Mouse (Mus musculus) embryonic facial prominence, embryonic 11.5 days (tissue): ENCODE measurements around the gene Gsk3a. TPM values are rescaled to one million over a fixed set of nuclear protein-coding genes. Genes with fewer than 3 reads are reported as not detected.
"Not testable (repeated sequence)": the region's sequence is repeated elsewhere in the genome, so short reads cannot be mapped to it uniquely, and the experiment has no call there.

Experiments used
- ATAC-seq: fragments of 200-750 bp; cut with Nextera tagmentation; replicated peaks from 2 replicates; pipeline ENCODE4 v1.8.0; 2017; ENCODE audit warnings: low read depth; ENCODE audit not compliant: insufficient number of reproducible peaks, low FRiP score, low TSS enrichment
- DNase-seq: peaks from one replicate; pipeline ENCODE4 v3.0.0-alpha.2; 2015; ENCODE audit warnings: low spot score
- H3K27ac ChIP-seq: fragments of 300-500 bp; sonication (generic); replicated peaks from 2 replicates; pipeline ENCODE4 v1.5.1; 2014; ENCODE audit warnings: mild to moderate bottlenecking, low read depth, low read length, control low read depth
- H3K27me3 ChIP-seq: fragments of 300-500 bp; sonication (generic); 2 replicates; pipeline ENCODE4 v1.6.1; 2014; ENCODE audit warnings: mild to moderate bottlenecking, low read length, moderate library complexity, mixed read lengths; ENCODE audit not compliant: control insufficient read depth, insufficient read depth
- H3K36me3 ChIP-seq: fragments of 300-500 bp; sonication (generic); replicated peaks from 2 replicates; pipeline ENCODE4 v1.6.1; 2014; ENCODE audit warnings: low read depth, mild to moderate bottlenecking, low read length, moderate library complexity, mixed read lengths; ENCODE audit not compliant: control insufficient read depth, insufficient read depth
- H3K4me1 ChIP-seq: fragments of 300-500 bp; sonication (generic); 2 replicates; pipeline ENCODE4 v1.6.1; 2014; ENCODE audit warnings: low read length, mixed read lengths; ENCODE audit not compliant: control insufficient read depth, insufficient read depth
- H3K4me2 ChIP-seq: fragments of 300-500 bp; sonication (generic); 2 replicates; pipeline ENCODE4 v1.6.1; 2014; ENCODE audit warnings: low read depth, mild to moderate bottlenecking, control low read depth, low read length, moderate library complexity
- H3K4me3 ChIP-seq: fragments of 300-500 bp; sonication (generic); 2 replicates; pipeline ENCODE4 v1.5.1; 2014; ENCODE audit warnings: low read depth, low read length, control low read depth
- H3K9ac ChIP-seq: fragments of 300-500 bp; sonication (generic); replicated peaks from 2 replicates; pipeline ENCODE4 v1.6.1; 2014; ENCODE audit warnings: mild to moderate bottlenecking, control low read depth, low read length
- H3K9me3 ChIP-seq: fragments of 300-500 bp; sonication (generic); replicated peaks from 2 replicates; pipeline ENCODE4 v1.6.1; 2016; ENCODE audit warnings: mild to moderate bottlenecking, low read length, inconsistent platforms, mixed read lengths; ENCODE audit not compliant: control insufficient read depth
- WGBS: fragments of 180-500 bp; shearing (Covaris S2); extraction: QIAGEN DNeasy Blood & Tissue Kit; methylation state at CpG from one replicate; pipeline ENCODE4 v1.1.7; 2014; 5-methylcytosine and 5-hydroxymethylcytosine counted together
- polyA plus RNA-seq: library from polyadenylated mRNA; unstranded; fragments of >200 nt; fragmentation: Nextera tagmentation; extraction: Ambion mirVana; gene quantifications from 2 replicates; pipeline ENCODE4 v1.2.1, GENCODE M21; 2014

Gsk3a gene
- polyA plus RNA-seq, 1 experiment from 2014 or later, result 12.6 TPM

- DNase-seq (no peak), ATAC-seq (no peak)
- H3K4me2 ChIP-seq, result no peak overlapping the region
- H3K27me3 ChIP-seq, result no peaks in the 10 kb centered on the region
- H3K9ac ChIP-seq, result no peak overlapping the region
- H3K4me3 ChIP-seq, result no peak overlapping the region; the same call in 1 of the 2 replicates
- WGBS, result 84% methylated on average over 8 of the region's 8 CpGs
- no peak overlapping the region for H3K27ac ChIP-seq
- no peaks in the 10 kb centered on the region for H3K9me3 ChIP-seq
- H3K36me3 ChIP-seq, result no peaks in the 10 kb centered on the region
- peaks cover 5% of the 10 kb centered on the region; the same call in 1 of the 2 replicates for H3K4me1 ChIP-seq
Observed at GRCm38 (mm10) chr7:25266180-25266962, 28.7 kb upstream of the Gsk3a start.

GRCm38 (mm10) chr7:25265743-25266142 lies 28.1 kb upstream of the Gsk3a start:
- not testable (repeated sequence) for H3K9ac ChIP-seq, H3K27me3 ChIP-seq, H3K36me3 ChIP-seq, H3K4me2 ChIP-seq, H3K9me3 ChIP-seq, DNase-seq, H3K27ac ChIP-seq, ATAC-seq, H3K4me3 ChIP-seq, H3K4me1 ChIP-seq
- WGBS, result 91% methylated on average over 5 of the region's 5 CpGs

- no peak overlapping the region for H3K27ac ChIP-seq
- WGBS, result 22% methylated on average over 17 of the region's 17 CpGs
- no peak overlapping the region for H3K4me2 ChIP-seq
- no peaks in the 10 kb centered on the region for H3K9me3 ChIP-seq
- peaks cover 4% of the 10 kb centered on the region; the same call in 1 of the 2 replicates for H3K4me1 ChIP-seq
- H3K27me3 ChIP-seq, result no peaks in the 10 kb centered on the region
- no peak overlapping the region for H3K9ac ChIP-seq
- DNase-seq, result no peak
- H3K4me3 ChIP-seq, result no peak overlapping the region
- no peak for ATAC-seq
- no peaks in the 10 kb centered on the region for H3K36me3 ChIP-seq
Observed at GRCm38 (mm10) chr7:25263968-25264870, 26.6 kb upstream of the Gsk3a start.

DNA sequence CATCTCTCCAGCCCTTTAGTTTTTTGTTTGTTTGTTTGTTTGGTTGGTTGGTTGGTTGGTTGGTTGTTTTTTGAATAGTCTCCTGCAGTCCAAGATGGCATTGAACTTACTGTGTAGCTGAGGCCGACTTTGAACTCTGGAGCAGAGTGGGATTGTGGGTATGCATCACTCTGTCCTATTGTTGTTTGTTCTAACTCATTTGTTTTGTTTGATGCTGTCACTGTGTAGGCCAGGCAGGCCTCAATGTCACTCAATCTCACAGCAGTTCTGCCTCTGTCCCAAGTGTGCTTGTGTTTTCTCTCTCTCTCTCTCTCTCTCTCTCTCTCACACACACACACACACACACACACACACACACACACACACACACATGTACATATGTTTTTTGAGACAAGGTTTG lies 24.2 kb upstream of the Gsk3a start:
- H3K4me3 ChIP-seq, result no peak overlapping the region
- H3K4me1 ChIP-seq, result no peaks in the 10 kb centered on the region
- DNase-seq (no peak), ATAC-seq (no peak)
- H3K9me3 ChIP-seq, result no peaks in the 10 kb centered on the region
- no peaks in the 10 kb centered on the region for H3K36me3 ChIP-seq
- H3K4me2 ChIP-seq, result no peak overlapping the region
- no peak overlapping the region for H3K27ac ChIP-seq
- H3K27me3 ChIP-seq, result no peaks in the 10 kb centered on the region
- no peak overlapping the region for H3K9ac ChIP-seq
- WGBS, result 73% methylated on average over 1 of the region's 1 CpGs

DNA sequence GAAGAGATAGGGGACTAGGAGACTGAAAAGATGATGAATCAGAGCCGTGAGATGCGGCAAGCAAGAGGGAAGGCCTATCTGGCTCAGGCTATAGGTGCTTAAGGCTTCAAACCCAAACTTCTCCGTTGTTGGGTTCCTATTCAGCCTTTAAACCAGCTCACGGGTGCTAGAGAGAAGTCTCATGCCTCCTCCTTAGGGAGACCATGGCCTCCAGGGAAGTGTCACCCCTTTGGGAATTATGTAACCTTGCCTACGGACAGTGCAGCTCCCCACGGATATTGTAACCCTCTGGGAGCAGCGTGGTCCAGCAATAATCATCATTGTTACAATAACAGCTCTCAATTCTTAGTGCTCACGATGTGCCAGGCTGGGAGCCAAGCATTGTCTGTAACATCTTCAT lies 14.2 kb upstream of the Gsk3a start:
- ATAC-seq (no peak), DNase-seq (no peak)
- peak overlapping the region; percentile 99 for H3K4me3 ChIP-seq
- H3K27me3 ChIP-seq, result no peaks in the 10 kb centered on the region
- no peak overlapping the region for H3K27ac ChIP-seq
- H3K36me3 ChIP-seq, result no peaks in the 10 kb centered on the region
- peak overlapping the region; percentile 93; the same call in 1 of the 2 replicates for H3K9ac ChIP-seq
- H3K4me1 ChIP-seq, result peaks cover 13% of the 10 kb centered on the region
- WGBS, result 17% methylated on average over 8 of the region's 8 CpGs
- no peaks in the 10 kb centered on the region for H3K9me3 ChIP-seq
- peak overlapping the region; percentile 95 for H3K4me2 ChIP-seq

GRCm38 (mm10) chr7:25251071-25251791 lies 13.6 kb upstream of the Gsk3a start:
- no peaks in the 10 kb centered on the region for H3K36me3 ChIP-seq
- peak overlapping the region; percentile 95 for H3K4me2 ChIP-seq
- no peaks in the 10 kb centered on the region for H3K27me3 ChIP-seq
- no peaks in the 10 kb centered on the region for H3K9me3 ChIP-seq
- peak overlapping the region; percentile 93 for H3K9ac ChIP-seq
- H3K27ac ChIP-seq, result peak overlapping the region; percentile 98
- WGBS, result 2% methylated on average over 22 of the region's 22 CpGs
- peak; percentile 76 for DNase-seq
- peaks cover 14% of the 10 kb centered on the region for H3K4me1 ChIP-seq
- 0 out of 2 replicates have a peak, but pooled peaks have one; percentile 6 for ATAC-seq
- H3K4me3 ChIP-seq, result peak overlapping the region; percentile 99

DNA sequence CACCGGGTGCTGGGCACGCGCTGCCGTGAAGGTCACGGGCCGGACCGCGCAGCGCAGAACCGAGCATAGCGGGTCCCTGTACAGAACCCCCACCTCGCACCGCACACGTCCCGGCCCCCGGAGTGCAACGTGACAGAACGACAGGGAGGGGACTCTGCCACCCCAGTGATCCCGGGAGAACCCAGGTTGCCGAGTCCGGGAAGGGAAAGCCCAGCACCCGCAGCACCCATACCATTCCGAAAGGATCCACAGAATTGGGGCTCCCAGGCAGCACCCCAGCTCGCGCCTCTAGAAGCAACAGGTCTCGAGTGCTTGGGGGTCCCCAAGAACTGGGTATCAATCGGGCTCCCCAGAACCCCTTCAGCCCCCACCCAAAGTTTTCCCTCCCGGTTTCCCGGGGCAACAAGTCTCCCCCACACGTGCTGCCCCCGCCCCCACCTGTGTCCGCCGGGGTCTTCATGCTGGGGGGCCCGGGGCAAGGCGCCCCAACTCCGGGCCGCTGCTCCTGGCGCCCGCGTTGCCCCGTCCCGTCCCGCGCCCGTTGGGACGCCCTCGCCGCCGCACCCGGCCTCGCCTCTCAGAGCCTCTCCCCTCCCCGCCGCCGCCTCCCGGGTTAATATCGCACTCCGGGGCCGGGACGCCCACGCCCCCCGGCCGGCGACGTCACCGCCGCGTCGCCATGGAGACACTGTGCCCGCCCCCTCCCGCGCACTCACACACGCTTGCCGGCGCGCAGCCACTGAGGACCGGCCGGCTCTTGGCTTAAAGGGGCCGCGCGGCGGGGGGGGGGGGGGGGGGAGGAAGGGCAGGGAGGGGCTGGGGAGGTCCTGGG lies 12.7 kb upstream of the Gsk3a start, which contains the start of gene Erf:
Gene Erf (minus strand): TSS at position 621 of the 832 bp plus-strand sequence.
- WGBS, result under 1% methylated on average over 67 of the region's 81 CpGs

More for the DNA sequence above, 12.7 kb upstream of the Gsk3a start, which contains the start of gene Erf:
- DNase-seq, result peak; percentile 93
- Histone ChIP-seq H3K27me3 (no peaks in the 10 kb centered on the region), H3K4me1 (peaks cover 14% of the 10 kb centered on the region), H3K9me3 (no peaks in the 10 kb centered on the region), H3K4me2 (peak within 1 kb of the TSS; percentile 95), H3K27ac (peak within 1 kb of the TSS; percentile 98), H3K4me3 (peak within 1 kb of the TSS; percentile 99), H3K36me3 (no peaks in the 10 kb centered on the region; the same call in 1 of the 2 replicates), H3K9ac (peak within 1 kb of the TSS; percentile 93)
- peak; percentile 44 for ATAC-seq
